ENCODE assay signal across 9 mouse cellular contexts in genomic region chr6:42583488-42583872, GRCm38 (mm10). TPM values are rescaled to one million over a fixed set of nuclear protein-coding genes. Genes with fewer than 3 reads are reported as not detected.
A peak's percentile ranks its signal among the peaks of the same experiment; 100 is the strongest.
DNase-seq lines count a peak whose midpoint lies in the region; ATAC-seq and TF ChIP-seq lines count a peak whose summit lies in the region.
"Had no signal": no experiment of that assay in that cellular context is flagged by ENCODE, and none has a peak within 500 bp of the region (broad histone marks: within the 10 kb centered on the region; RNA-seq: fewer than 3 reads in every experiment).

No protein-coding gene starts in this region.

- no peaks in the 10 kb centered on the region for H3K36me3 ChIP-seq in kidney, adult 2 months (ENCODE audit: control insufficient read depth, insufficient read depth, low read length)
- H3K36me3 ChIP-seq in kidney, postnatal 0 days (ENCODE audit: insufficient read depth, low read length), result no peaks in the 10 kb centered on the region
- H3K36me3 ChIP-seq in neural tube, embryonic 11.5 days (ENCODE audit: control insufficient read depth, insufficient read depth, low read length), result no peaks in the 10 kb centered on the region
- H3K36me3 ChIP-seq: embryonic facial prominence, embryonic 12.5 days had no signal

- H3K9me3 ChIP-seq in kidney, postnatal 0 days (replicated peaks; ENCODE audit: low read length), result no peaks in the 10 kb centered on the region
- H3K9me3 ChIP-seq in neural tube, embryonic 11.5 days (ENCODE audit: control insufficient read depth, low read length), result no peaks in the 10 kb centered on the region
- H3K9me3 ChIP-seq: embryonic facial prominence, embryonic 12.5 days had no signal

- DNase-seq in kidney, adult 2 months, result peak; percentile 50
- DNase-seq in kidney, adult 11 months, result no peak
- DNase-seq in cerebellum, adult 9-11 months, result peak; percentile 23
- peak; percentile 28 to 57 for DNase-seq in gastrocnemius, postnatal 4 days (ENCODE audit: low spot score in 2 of 2)
- DNase-seq in kidney, postnatal 0 days (ENCODE audit: low spot score), result peak; percentile 73
- peak; percentile 73 for DNase-seq in liver
- DNase-seq in neural tube, embryonic 11.5 days (ENCODE audit: low spot score), result peak; percentile 72
- peak; percentile 21 for DNase-seq in testis, postnatal 14 days (ENCODE audit: low spot score)

- no peak overlapping the region for H3K9ac ChIP-seq in kidney, postnatal 0 days (ENCODE audit: low read depth, low read length)
- no peak overlapping the region for H3K9ac ChIP-seq in neural tube, embryonic 11.5 days (ENCODE audit: low read length)
- H3K9ac ChIP-seq: embryonic facial prominence, embryonic 12.5 days had no signal

- WGBS in kidney, adult 2 months, result 1% methylated on average over 7 of the region's 7 CpGs
- 0% methylated on average over 7 of the region's 7 CpGs for WGBS in kidney, postnatal 0 days
- under 1% methylated on average over 7 of the region's 7 CpGs for WGBS in neural tube, embryonic 11.5 days

- no peak overlapping the region for H3K4me3 ChIP-seq in kidney, adult 2 months (ENCODE audit: insufficient read depth, low read depth, low read length)
- H3K4me3 ChIP-seq in kidney, postnatal 0 days (replicated peaks; ENCODE audit: low read depth, low read length), result no peak overlapping the region
- no peak overlapping the region for H3K4me3 ChIP-seq in neural tube, embryonic 11.5 days (ENCODE audit: low read depth, low read length)
- H3K4me3 ChIP-seq: embryonic facial prominence, embryonic 12.5 days had no signal

- ATAC-seq in kidney, postnatal 0 days (replicated peaks; ENCODE audit: low FRiP score, low read depth), result no peak
- ATAC-seq in neural tube, embryonic 11.5 days (ENCODE audit: insufficient read depth, low FRiP score, low TSS enrichment), result 0 out of 2 replicates have a peak, but pooled peaks have one; percentile 60

- TF ChIP-seq CTCF in kidney, adult 2 months (conservative IDR thresholded peaks at IDR 0.05; ENCODE audit: insufficient read depth, insufficient read length, low read depth, low read length), result peak; percentile 67
- TF ChIP-seq CTCF in kidney, postnatal 0 days (IDR thresholded peaks at IDR 0.05; ENCODE audit: low read depth), result peak; percentile 63

- H3K27me3 ChIP-seq in kidney, adult 2 months (replicated peaks; ENCODE audit: control insufficient read depth, insufficient read depth, low read length), result no peaks in the 10 kb centered on the region
- no peaks in the 10 kb centered on the region for H3K27me3 ChIP-seq in kidney, postnatal 0 days (ENCODE audit: insufficient read depth, low read length)
- no peaks in the 10 kb centered on the region for H3K27me3 ChIP-seq in neural tube, embryonic 11.5 days (ENCODE audit: control insufficient read depth, insufficient read depth, low read length)

- no peak overlapping the region for H3K27ac ChIP-seq in kidney, adult 2 months (ENCODE audit: insufficient read depth, low read depth, low read length)
- no peak overlapping the region for H3K27ac ChIP-seq in kidney, postnatal 0 days
- H3K27ac ChIP-seq in neural tube, embryonic 11.5 days (ENCODE audit: low read depth, low read length), result no peak overlapping the region
- H3K27ac ChIP-seq: embryonic facial prominence, embryonic 12.5 days had no signal

- no peaks in the 10 kb centered on the region for H3K4me1 ChIP-seq in kidney, adult 2 months (ENCODE audit: control insufficient read depth, insufficient read depth, low read length)
- H3K4me1 ChIP-seq in kidney, postnatal 0 days (replicated peaks; ENCODE audit: insufficient read depth, low read length), result no peaks in the 10 kb centered on the region
- no peaks in the 10 kb centered on the region for H3K4me1 ChIP-seq in neural tube, embryonic 11.5 days (ENCODE audit: control insufficient read depth, insufficient read depth, low read length)
- H3K4me1 ChIP-seq: embryonic facial prominence, embryonic 12.5 days had no signal

- TF ChIP-seq POLR2A in kidney, adult 2 months (IDR thresholded peaks at IDR 0.05; ENCODE audit: low read depth, low read length), result no peak

- peak overlapping the region; percentile 32; the same call in 1 of the 2 replicates for H3K4me2 ChIP-seq in kidney, postnatal 0 days (ENCODE audit: low read length)
- no peak overlapping the region for H3K4me2 ChIP-seq in neural tube, embryonic 11.5 days (ENCODE audit: low read depth)
- H3K4me2 ChIP-seq: embryonic facial prominence, embryonic 12.5 days had no signal

RNA-seq across cellular contexts. Expression of gene Tcaf3, which starts 14.0 kb away (rescaled TPM):
- not detected in 2 replicates for polyA plus RNA-seq in kidney, adult 2 months (2012; rRNA removed)
- not detected for total RNA-seq in gastrocnemius, postnatal 4 days (2021)
- not detected in 2 replicates for polyA plus RNA-seq in kidney, postnatal 0 days (2015; fragmentation: Nextera tagmentation; extraction: Ambion mirVana)
- not detected in 2 replicates for polyA plus RNA-seq in neural tube, embryonic 11.5 days (2014; fragmentation: Nextera tagmentation; extraction: Ambion mirVana)
- polyA plus RNA-seq: embryonic facial prominence, embryonic 12.5 days had no signal

RNA-seq across cellular contexts. Expression of gene Olfr455, which starts 36.1 kb away (rescaled TPM):
- not detected in 2 replicates for polyA plus RNA-seq in kidney, adult 2 months (2012; rRNA removed)
- total RNA-seq in gastrocnemius, postnatal 4 days (2021), result not detected
- polyA plus RNA-seq in kidney, postnatal 0 days (2015; fragmentation: Nextera tagmentation; extraction: Ambion mirVana), result not detected in 2 replicates
- not detected in 2 replicates for polyA plus RNA-seq in neural tube, embryonic 11.5 days (2014; fragmentation: Nextera tagmentation; extraction: Ambion mirVana)
- polyA plus RNA-seq: embryonic facial prominence, embryonic 12.5 days had no signal
